Mouse (Mus musculus) naive thymus-derived CD4-positive, alpha-beta T cell, adult 5 months (primary cell): ENCODE results near the gene Sertad1. TPM values are rescaled to one million over a fixed set of nuclear protein-coding genes. Genes with fewer than 3 reads are reported as not detected.

Source experiments
- polyA plus RNA-seq: library from polyadenylated mRNA; unstranded; fragments of 100-300 nt; shearing (Covaris generic); gene quantifications from one replicate; pipeline ENCODE4 v1.2.1, GENCODE M21; 2017

Sertad1 gene
- 75.3 TPM for polyA plus RNA-seq

DNA sequence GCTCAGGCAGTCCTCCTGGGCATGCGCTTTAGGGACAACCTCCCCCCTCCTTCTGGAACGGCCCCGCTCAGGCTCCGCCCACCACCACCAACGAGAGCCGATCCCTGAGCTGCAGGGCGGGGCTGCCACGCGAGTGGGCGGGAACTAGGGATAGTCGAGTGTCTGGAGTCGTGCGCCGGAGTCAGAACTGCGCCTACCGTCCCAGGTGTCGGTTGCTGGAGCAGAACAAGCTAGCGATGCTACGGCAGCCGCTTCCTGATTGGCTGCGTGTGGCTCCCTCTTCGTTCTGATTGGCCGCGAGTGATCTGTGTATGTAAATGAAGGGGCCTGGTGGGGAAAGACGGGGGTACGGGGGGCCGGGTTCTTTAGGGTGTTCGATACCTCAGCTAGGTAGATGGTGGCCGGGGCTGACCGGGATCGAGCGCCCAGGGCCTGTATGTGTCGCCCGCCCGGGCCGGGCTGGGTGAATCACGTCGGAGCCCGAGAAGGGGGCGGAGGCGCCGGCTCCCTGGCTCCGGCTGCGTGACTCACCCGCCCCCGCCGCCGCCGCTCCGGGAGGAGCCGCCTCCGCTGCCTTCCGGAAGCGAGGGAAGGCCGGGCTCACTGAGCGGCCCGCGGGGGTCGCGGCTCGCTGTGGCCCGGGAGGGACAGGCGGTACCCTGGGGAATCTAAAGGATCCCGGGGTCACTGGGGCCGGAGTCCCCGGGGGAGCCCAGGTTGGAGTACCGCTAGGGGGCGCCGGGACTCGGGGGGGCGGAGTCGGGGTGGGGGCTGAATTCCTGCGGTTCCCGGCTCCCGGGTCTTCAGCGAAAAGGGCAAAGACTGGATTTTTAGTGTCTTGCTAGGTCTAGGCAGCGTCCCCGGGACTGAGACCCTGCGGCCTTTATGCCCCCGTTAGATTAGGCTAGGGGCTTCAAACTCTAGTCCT lies at the start of gene Sertad1:
TSS of gene Sertad1 (plus strand) at position 141 of the 928 bp plus-strand sequence.

DNA sequence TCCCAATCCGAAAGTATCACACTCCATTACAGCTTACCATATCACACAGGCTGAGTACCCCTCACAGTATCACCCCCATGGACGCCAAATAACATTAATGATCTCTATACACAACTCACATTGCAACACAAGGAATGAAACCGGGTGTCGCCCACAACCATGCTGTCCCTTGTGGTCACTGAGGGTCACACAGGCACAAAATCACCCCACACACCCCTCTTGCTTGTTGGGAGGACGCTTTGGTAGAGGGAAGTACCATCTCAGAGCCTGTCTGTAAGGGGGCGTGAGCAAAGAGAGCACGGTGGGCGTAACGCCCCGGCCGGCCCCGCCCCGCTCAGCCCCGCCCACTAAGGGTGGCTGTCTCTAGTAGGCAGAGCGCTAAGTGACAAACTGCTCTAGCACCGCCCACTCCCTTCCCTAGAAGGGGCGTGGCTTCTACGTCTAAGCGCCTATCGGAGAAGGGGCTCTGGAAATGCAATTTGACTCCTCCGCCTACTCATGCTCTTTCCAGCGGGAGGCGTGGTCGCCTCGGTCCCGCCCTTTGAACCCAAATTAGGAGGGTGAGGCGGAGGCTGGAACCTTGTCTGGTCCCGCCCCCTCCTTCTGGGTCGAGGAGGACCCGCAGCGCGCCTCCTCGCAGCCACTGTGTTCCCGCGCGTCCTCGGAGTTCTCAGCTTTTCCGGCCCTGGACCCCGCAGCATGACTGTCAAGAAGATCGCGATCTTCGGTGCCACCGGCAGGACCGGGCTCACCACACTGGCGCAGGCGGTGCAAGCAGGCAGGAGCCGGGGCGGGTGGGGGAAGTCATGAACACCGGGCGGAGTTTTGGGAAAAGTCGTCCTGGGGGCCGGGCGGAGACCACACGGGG lies 39.1 kb upstream of the Sertad1 start, which contains the start of the genes Sptbn4 and Blvrb:
TSS of gene Sptbn4 (minus strand) at position 268 of the 868 bp plus-strand sequence.
TSS of gene Blvrb (plus strand) at position 560 of the 868 bp plus-strand sequence.

DNA sequence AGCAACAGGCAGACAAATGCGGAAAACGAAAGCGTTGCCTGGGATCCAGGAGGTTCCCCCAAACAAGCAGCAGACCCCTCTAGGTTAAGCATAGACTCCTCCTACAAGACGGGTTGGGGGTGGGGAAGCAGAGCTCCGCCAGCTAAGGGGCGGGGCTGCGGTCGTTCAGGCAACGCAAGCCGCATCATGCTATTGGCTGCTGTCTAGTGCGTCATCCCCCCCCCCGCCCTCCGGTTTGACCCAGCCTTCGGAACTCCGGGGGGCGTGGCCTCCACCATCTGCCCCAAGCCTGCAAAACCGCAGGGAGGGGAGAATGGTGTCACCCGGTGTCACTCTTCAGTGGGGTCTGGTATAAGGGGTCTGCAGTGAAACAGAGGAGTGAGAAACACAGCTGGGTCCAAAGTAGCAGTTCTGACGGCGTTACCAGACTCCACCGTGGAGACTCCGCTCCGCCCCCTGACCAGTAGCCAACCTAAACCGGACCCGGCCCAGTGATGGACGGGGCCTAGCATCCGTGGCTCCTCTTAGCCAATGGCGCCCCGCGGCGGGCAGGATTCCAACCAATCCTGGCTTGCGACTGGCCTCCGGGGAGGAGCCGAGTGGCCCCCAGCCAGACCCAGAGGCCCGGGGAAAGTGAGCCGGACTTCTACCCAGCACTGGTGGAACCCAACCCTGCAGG lies 13.4 kb upstream of the Sertad1 start, which contains the start of gene Sertad3:
TSS of gene Sertad3 (plus strand) at position 613 of the 679 bp plus-strand sequence.

DNA sequence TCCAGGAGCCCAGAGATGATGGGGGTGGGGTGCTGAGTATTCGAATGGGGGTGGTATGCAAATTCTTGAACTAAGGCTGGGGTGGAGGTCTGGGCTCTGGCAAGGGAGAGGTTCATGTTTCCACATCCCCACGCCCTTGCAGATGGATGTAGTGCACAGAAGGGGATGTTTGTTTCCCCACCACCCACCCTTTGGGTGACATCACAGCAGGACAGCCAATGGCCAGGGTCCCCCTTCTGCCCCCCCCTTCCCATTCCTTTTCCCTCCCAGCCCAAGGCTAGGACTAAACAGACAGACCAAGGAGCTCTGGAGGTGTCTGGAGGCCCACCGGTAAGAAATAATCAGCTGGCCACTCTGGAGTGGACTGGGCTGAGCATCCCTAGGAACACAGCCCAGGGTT lies 12.3 kb downstream of the Sertad1 start, which contains the start of gene Prx:
TSS of gene Prx (plus strand) at position 289 of the 400 bp plus-strand sequence.

DNA sequence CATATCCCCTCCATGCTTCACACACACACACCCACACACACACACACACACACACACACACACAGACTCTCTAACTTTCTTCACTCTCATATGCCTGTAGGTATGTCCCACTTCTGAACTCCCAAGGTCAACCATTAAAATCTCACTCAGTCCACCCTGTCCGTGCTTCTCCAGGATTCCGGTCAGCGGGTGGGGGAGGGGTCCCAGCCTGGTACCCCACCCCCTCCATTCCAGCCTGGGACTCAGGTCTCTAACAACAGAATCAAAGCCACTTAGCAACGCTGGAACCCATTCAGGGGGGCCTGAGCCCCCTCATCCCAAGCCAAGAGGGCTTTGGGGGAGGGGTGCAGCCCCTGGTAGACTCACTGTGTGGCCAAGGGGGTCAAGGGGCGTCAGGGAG lies 36.3 kb downstream of the Sertad1 start, which contains the start of gene Hipk4:
TSS of gene Hipk4 (plus strand) at position 301 of the 400 bp plus-strand sequence.

Other genes with a start within 250 kb of the Sertad1 start
- 0.91 TPM for gene Numbl, start 228.5 kb upstream of the Sertad1 start, polyA plus RNA-seq
- gene Ltbp4, start 149.2 kb upstream of the Sertad1 start, polyA plus RNA-seq: not detected
- 48.4 TPM for gene Shkbp1, start 130.9 kb upstream of the Sertad1 start, polyA plus RNA-seq
- not detected for gene Gm20479, start 129.5 kb upstream of the Sertad1 start, polyA plus RNA-seq
- gene Sptbn4, start 39.2 kb upstream of the Sertad1 start, polyA plus RNA-seq: 0.12 TPM
- 12.5 TPM for gene Blvrb, start 38.9 kb upstream of the Sertad1 start, polyA plus RNA-seq
- 38.3 TPM for gene Sertad3, start 13.1 kb upstream of the Sertad1 start, polyA plus RNA-seq
- gene Prx, start 12.4 kb downstream of the Sertad1 start, polyA plus RNA-seq: 0.57 TPM
- not detected for gene Hipk4, start 36.4 kb downstream of the Sertad1 start, polyA plus RNA-seq
- gene Pld3, start 66.3 kb downstream of the Sertad1 start, polyA plus RNA-seq: 255 TPM
- gene 2310022A10Rik, start 66.3 kb downstream of the Sertad1 start, polyA plus RNA-seq: 25.1 TPM
- gene Akt2, start 104.6 kb downstream of the Sertad1 start, polyA plus RNA-seq: 142 TPM
- not detected for gene Ttc9b, start 167.0 kb downstream of the Sertad1 start, polyA plus RNA-seq
- gene Map3k10, start 187.7 kb downstream of the Sertad1 start, polyA plus RNA-seq: 14.8 TPM
- 3.0 TPM for gene Zfp607b, start 202.4 kb downstream of the Sertad1 start, polyA plus RNA-seq
- 11.7 TPM for gene Zfp60, start 244.5 kb downstream of the Sertad1 start, polyA plus RNA-seq